Mouse (Mus musculus) lung, postnatal 10 days (tissue): Measurements from ENCODE around the gene Elfn1.

Source experiments
- DNase-seq: peaks from one replicate; pipeline ENCODE4 v3.0.0; 2021

Gene Elfn1

GRCm38 (mm10) chr5:139977476-139977875 lies 69.7 kb downstream of the Elfn1 start:
- DNase-seq = no peak

- peak; percentile 38 for DNase-seq
Measured at GRCm38 (mm10) chr5:139978525-139979276, 71.0 kb downstream of the Elfn1 start.

GRCm38 (mm10) chr5:139979371-139979770 lies 71.6 kb downstream of the Elfn1 start:
- no peak for DNase-seq

- DNase-seq = no peak
Measured at GRCm38 (mm10) chr5:139981976-139982375, 74.2 kb downstream of the Elfn1 start.

- DNase-seq = no peak
Measured at GRCm38 (mm10) chr5:139985073-139985746, 77.5 kb downstream of the Elfn1 start.

GRCm38 (mm10) chr5:139991531-139991930 lies 83.8 kb downstream of the Elfn1 start:
- DNase-seq = no peak

GRCm38 (mm10) chr5:139998321-139998720 lies 90.6 kb downstream of the Elfn1 start:
- peak; percentile 66 for DNase-seq

GRCm38 (mm10) chr5:139998916-139999315 lies 91.2 kb downstream of the Elfn1 start:
- DNase-seq = peak; percentile 16

GRCm38 (mm10) chr5:140002541-140002940 lies 94.8 kb downstream of the Elfn1 start:
- no peak for DNase-seq

- no peak for DNase-seq
Measured at GRCm38 (mm10) chr5:140006861-140007260, 99.1 kb downstream of the Elfn1 start.

GRCm38 (mm10) chr5:140007656-140008522 lies 100.1 kb downstream of the Elfn1 start:
- no peak for DNase-seq

GRCm38 (mm10) chr5:140008523-140008806 lies 100.7 kb downstream of the Elfn1 start:
- no peak for DNase-seq

GRCm38 (mm10) chr5:140009083-140009655 lies 101.4 kb downstream of the Elfn1 start:
- no peak for DNase-seq

GRCm38 (mm10) chr5:140010405-140010804 lies 102.7 kb downstream of the Elfn1 start:
- no peak for DNase-seq

- no peak for DNase-seq
Measured at GRCm38 (mm10) chr5:140012286-140012967, 104.7 kb downstream of the Elfn1 start.

GRCm38 (mm10) chr5:140013652-140014051 lies 105.9 kb downstream of the Elfn1 start:
- no peak for DNase-seq

- DNase-seq = no peak
Measured at GRCm38 (mm10) chr5:140016896-140017295, 109.2 kb downstream of the Elfn1 start.

- no peak for DNase-seq
Measured at GRCm38 (mm10) chr5:140018780-140019179, 111.0 kb downstream of the Elfn1 start.

- no peak for DNase-seq
Measured at GRCm38 (mm10) chr5:140019616-140020015, 111.9 kb downstream of the Elfn1 start.

- DNase-seq = no peak
Measured at GRCm38 (mm10) chr5:140021755-140022154, 114.0 kb downstream of the Elfn1 start.

- DNase-seq = no peak
Measured at GRCm38 (mm10) chr5:140022861-140023260, 115.1 kb downstream of the Elfn1 start.

GRCm38 (mm10) chr5:140023941-140024500 lies 116.3 kb downstream of the Elfn1 start:
- DNase-seq = peak; percentile 61
